Mouse (Mus musculus) thymus, adult 2 months (tissue): ENCODE measurements around the gene Zbtb8os.

Source experiments
- CTCF ChIP-seq: fragments of 200-500 bp; IDR thresholded peaks from 2 replicates; pipeline ENCODE4 v1.5.1; 2012; ENCODE audit warnings: mild to moderate bottlenecking, control low read depth, low read length, moderate library complexity, borderline replicate concordance; ENCODE audit not compliant: control insufficient read depth, poor library complexity, insufficient read depth; ENCODE audit errors: extremely low read depth
- POLR2A ChIP-seq: fragments of 200-500 bp; IDR thresholded peaks from 2 replicates; pipeline ENCODE4 v1.6.1; 2012; ENCODE audit warnings: mild to moderate bottlenecking, low read length, control low read depth, moderate library complexity; ENCODE audit not compliant: control insufficient read depth, poor library complexity, insufficient read depth; ENCODE audit errors: extremely low read depth

- TF ChIP-seq POLR2A (no peak), CTCF (no peak)
Observed at GRCm38 (mm10) chr4:129353176-129353575, 17.7 kb downstream of the Zbtb8os start.
